Mouse (Mus musculus) frontal cortex, adult 2 months (tissue): Measurements from ENCODE around the gene Idh2. TPM values are rescaled to one million over a fixed set of nuclear protein-coding genes. Genes with fewer than 3 reads are reported as not detected.

Experiments used
- DNase-seq, 2 experiments: peaks; one replicate each; pipeline ENCODE4 v3.0.0; 2022; ENCODE audit warnings: low spot score in 1 of 2; ENCODE audit errors: extremely low spot score in 1 of 2
- polyA plus RNA-seq: library from polyadenylated mRNA; depleted of rRNA; stranded (reverse); fragments of >200 nt; gene quantifications from 2 replicates; pipeline ENCODE4 v1.2.3, GENCODE M21; 2012

Gene Idh2
- polyA plus RNA-seq, 1 experiment, result 107 TPM

DNA sequence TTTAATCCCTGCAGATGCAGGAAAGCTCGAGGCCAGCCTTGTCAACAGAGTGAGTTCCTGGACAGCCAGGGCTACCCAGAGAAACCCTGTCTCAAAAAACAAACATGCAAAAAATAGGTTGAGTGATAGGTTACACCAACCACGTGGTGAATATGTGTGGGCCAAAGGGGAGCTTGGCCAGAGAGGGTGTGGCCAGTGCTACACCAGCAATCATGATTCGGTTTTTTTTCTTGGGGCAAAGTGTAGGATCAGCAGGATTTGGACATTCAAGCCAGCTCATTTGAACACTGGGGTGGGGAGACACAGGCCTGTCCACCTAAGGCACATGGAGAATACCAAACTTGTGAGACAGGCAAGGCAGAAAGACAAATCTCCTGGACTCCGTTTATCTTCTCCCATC is 14.1 kb upstream of the Idh2 start:
- no peak for DNase-seq

GRCm38 (mm10) chr7:80123672-80124071 is 8.5 kb upstream of the Idh2 start:
- DNase-seq, result no peak

- DNase-seq, result no peak
Observed at GRCm38 (mm10) chr7:80123115-80123514, 7.9 kb upstream of the Idh2 start.

DNA sequence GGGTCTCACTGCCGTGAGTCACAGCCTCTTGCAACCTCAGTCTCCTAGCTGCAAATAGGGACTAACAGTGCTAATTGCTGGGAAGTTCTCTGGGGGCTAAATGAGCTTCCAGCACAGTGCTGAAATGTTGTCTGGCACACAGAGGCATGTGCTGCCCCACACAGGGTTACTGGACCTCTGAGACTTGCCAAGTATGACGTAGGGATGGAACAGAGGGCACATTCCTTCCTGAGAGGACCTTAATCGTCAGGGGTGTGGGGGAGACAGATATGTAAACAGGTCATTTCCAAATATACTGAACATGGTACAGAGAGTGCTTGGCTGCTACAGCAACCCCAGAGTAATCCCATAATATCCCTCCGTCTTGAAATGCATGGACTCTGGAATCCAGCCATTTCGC is 5.9 kb upstream of the Idh2 start:
- DNase-seq, result no peak

DNA sequence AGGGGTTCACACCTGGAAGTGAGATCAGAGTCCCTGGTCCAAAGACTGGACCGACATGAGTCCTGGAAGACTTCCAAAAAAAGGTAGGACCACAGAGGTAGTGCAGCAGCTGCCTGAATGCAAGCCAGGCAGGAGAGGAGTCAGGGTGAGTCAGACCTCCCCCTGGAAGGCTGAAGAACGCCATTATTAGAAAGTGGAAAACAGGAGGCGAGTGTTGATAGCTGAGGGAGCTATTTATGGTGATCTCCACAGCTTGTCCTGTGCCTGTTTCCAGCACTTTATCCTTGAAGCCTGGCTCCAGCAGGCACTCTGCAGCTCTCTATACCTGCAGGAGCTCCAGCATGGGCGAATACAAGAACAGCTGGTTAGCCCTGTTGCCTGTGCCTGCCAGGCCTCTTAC is 4.0 kb upstream of the Idh2 start:
- peak; percentile 42 to 58 for DNase-seq

- DNase-seq, result no peak
Observed at GRCm38 (mm10) chr7:80116158-80116557, 966 bp upstream of the Idh2 start.

DNA sequence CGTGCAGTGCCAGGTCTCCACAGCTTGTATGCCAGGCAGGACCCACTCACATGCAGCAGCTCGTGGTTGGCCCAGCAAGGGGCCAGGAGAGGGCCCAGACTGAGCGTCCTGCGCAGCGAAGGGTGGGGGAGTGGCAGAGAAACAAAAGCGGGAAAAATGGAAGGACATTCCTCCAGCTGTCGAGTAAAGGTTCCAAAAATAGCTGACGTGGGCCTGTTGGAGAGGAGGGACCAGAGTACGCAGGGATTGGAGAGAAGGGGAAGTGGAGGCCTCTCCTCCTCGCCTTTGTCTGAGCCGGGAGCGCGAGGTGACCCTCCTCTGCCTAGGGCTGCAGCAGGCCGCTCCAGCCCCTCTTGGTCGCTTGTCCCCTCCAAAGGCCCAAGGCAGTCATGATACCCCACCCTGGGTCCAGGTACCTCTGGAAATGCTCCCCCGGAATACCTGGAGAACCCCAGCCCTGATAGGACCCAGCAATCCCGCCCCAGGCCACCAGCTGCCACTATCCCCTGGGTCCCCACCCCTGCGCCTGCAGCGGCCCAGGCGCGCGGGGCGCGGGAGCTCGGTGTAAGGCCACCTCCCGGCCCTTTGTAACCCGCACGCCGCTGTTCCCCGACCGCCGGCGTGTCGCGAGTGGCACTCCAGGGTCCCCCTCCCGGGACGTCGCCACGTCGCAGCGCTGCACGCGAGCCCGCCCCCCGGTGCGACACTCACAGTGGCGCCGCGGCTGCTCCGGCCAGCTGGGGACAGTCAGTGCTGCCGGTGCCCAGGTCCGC is 555 bp downstream of the Idh2 start:
- DNase-seq, result peak in 1 of 2 experiments; percentile 71

GRCm38 (mm10) chr7:80113989-80114388 is 1.2 kb downstream of the Idh2 start:
- peak in 1 of 2 experiments; percentile 17 for DNase-seq

- peak; percentile 46 to 59 for DNase-seq
Observed at GRCm38 (mm10) chr7:80111066-80112045, 3.8 kb downstream of the Idh2 start.

DNA sequence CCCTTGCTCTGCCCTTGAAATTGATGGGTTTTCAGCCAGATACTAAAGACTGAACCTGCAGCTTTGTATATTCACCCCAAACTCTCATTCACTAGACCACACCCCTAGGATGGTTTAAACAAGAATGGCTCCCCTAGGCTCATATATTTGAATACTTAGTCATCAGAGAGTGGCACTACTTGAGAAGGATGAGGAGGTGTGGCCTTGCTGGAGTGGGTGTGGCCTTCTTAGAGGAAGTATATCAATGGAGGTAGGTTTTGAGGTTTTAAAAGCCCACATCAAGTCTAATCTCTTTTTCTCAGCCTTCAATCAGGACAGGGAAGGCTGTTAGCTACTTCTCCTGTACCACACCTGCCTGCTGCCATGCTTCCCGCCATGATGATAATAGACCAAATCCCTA is 8.8 kb downstream of the Idh2 start:
- DNase-seq, result no peak

DNA sequence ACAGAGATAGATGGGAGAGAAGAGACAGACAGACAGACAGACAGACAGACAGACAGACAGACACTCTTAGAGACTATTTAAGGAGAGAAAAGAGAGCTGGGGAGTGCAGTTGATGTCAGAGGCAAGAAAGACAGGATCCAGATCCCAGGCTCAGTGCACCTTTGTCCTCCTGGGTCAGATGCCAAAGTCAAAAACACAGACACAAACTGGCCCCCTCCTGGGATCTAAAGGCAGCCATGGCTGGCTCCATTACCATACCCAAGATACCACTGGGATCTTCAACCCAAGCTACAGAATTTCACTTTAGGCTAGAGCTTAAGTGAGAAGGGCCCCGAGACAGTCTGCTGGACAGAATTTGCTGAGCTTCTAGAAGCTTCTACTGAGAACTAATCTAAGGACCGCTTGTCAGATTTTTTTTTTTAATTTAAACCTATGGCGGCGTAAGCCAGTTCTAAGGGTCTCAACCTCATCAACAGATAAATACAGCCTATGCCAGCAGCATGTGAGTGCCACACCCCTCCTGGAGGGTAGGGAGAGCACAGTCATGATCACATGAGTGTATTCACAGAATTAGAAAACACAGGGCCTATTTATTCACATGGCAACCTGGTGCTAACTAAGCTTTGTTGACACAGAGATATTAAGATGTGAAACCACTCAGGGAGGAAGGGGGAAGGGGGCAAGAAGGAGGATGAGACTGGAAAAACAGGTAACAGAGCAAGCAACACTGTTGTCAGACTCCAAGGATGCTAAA is 9.4 kb downstream of the Idh2 start:
- DNase-seq, result no peak

GRCm38 (mm10) chr7:80103335-80103734 is 11.9 kb downstream of the Idh2 start:
- DNase-seq, result no peak

GRCm38 (mm10) chr7:80098389-80098976 is 16.7 kb downstream of the Idh2 start:
- no peak for DNase-seq

DNA sequence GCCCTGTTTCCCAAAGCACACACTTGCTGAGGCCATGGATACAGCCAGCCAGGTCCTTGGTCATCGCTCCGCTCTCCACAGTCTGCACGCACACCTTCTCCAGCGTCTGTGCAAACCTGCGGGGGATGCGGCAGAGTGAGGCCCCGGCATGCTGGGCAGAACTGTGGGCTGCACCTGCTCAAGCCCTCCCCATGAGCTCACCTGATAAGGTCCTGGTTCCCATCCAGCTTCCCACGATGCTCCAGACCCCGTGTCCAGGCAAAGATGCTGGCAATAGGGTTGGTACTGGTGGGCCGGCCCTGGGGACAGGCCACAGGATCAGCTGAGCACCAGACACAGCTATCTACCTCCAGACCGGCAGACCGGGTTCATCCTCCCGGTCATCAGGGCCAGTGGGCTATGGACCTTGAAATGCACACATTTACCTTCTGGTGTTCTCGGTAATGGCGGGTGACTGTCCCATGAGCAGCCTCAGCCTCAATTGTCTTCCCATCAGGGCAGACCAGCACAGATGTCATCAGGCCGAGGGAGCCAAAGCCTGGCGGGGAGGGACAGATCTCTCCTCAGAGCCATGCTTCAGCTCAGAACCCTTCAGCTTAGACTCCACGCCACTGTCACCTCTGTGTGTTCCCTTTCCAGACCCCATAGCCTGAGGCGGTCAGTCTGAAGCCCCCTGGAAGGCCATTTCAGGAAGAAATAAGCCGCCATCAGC is 19.4 kb downstream of the Idh2 start:
- DNase-seq, result no peak

- no peak for DNase-seq
Observed at GRCm38 (mm10) chr7:80094481-80094880, 20.7 kb downstream of the Idh2 start.

- peak; percentile 77 to 86 for DNase-seq
Observed at GRCm38 (mm10) chr7:80092351-80093046, 22.7 kb downstream of the Idh2 start.

- DNase-seq, result no peak
Observed at GRCm38 (mm10) chr7:80091866-80092210, 23.4 kb downstream of the Idh2 start.

DNA sequence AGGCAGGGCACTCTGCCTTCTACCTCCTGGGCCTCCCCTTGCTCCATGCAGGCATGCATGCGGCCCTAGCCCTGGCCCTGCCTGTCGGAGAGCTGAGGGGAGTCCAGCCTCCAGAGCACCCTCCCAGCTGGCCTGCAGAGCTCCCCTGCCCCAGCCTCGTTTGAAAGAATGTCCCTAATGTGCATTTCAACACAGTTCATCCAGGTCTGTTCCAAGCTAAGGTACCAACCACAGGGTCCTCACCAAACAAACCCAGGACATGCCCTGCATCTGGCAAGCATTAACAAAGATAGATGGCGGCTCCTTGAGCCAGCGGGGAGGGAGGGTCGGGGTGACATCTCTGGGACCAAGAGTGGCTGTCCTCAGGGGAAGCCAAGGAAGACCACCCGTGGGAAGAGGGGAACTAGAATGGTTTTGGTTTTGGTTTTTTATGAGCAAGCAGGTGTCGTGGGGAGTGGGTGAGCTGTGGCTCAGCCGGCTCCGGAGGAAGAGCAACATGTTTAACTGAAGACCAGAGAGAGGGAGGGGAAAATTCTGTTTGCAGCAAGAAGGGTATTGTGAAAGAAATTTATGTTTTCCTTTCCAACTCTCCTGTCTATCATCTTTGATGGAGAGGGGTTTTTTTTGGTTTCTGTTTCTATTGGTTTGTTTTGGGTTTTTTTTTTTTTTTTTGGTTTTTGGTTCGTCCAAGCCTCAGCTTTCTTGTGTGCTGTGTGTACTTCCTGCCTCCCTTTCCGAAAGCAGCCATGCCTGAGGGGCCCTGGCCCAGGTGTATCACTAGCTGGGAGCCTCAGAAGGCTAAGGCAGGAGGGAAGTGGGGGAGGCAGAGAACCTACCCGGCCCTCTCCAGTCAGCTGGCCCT is 24.0 kb downstream of the Idh2 start:
- no peak for DNase-seq
